Mouse (Mus musculus) thymus, adult 2 months (tissue): Measurements from ENCODE around the gene Fpr1. TPM values are rescaled to one million over a fixed set of nuclear protein-coding genes. Genes with fewer than 3 reads are reported as not detected.

Experiments
- DNase-seq: peaks from one replicate; pipeline ENCODE4 v3.0.0; 2021
- H3K27ac ChIP-seq: fragments of 200-500 bp; 2 replicates; pipeline ENCODE4 v1.5.1; 2012; ENCODE audit warnings: low read length, control low read depth; ENCODE audit not compliant: control insufficient read depth, insufficient read depth
- H3K27me3 ChIP-seq: fragments of 200-500 bp; 2 replicates; pipeline ENCODE4 v1.6.1; 2012; ENCODE audit warnings: mild to moderate bottlenecking, low read length, moderate library complexity, mixed read lengths; ENCODE audit not compliant: control insufficient read depth, insufficient read depth
- H3K36me3 ChIP-seq: fragments of 200-500 bp; 2 replicates; pipeline ENCODE4 v1.6.1; 2012; ENCODE audit warnings: mild to moderate bottlenecking, low read length, moderate library complexity; ENCODE audit not compliant: control insufficient read depth, insufficient read depth
- H3K4me1 ChIP-seq: fragments of 200-500 bp; replicated peaks from 2 replicates; pipeline ENCODE4 v1.6.1; 2012; ENCODE audit warnings: low read length; ENCODE audit not compliant: control insufficient read depth, insufficient read depth
- H3K4me3 ChIP-seq: fragments of 200-500 bp; 2 replicates; pipeline ENCODE4 v1.5.1; 2012; ENCODE audit warnings: mild to moderate bottlenecking, low read length, control low read depth, moderate library complexity; ENCODE audit not compliant: control insufficient read depth, insufficient read depth
- CTCF ChIP-seq: fragments of 200-500 bp; IDR thresholded peaks from 2 replicates; pipeline ENCODE4 v1.5.1; 2012; ENCODE audit warnings: mild to moderate bottlenecking, control low read depth, low read length, moderate library complexity, borderline replicate concordance; ENCODE audit not compliant: control insufficient read depth, poor library complexity, insufficient read depth; ENCODE audit errors: extremely low read depth
- POLR2A ChIP-seq: fragments of 200-500 bp; IDR thresholded peaks from 2 replicates; pipeline ENCODE4 v1.6.1; 2012; ENCODE audit warnings: mild to moderate bottlenecking, low read length, control low read depth, moderate library complexity; ENCODE audit not compliant: control insufficient read depth, poor library complexity, insufficient read depth; ENCODE audit errors: extremely low read depth
- WGBS: fragments of 180-500 bp; shearing (Covaris S2); methylation state at CpG from one replicate; pipeline ENCODE4 v1.1.7; 2018; 5-methylcytosine and 5-hydroxymethylcytosine counted together
- polyA plus RNA-seq: library from polyadenylated mRNA; depleted of rRNA; stranded (reverse); fragments of >200 nt; gene quantifications from 2 replicates; pipeline ENCODE4 v1.2.3, GENCODE M21; 2012

Fpr1 gene
- polyA plus RNA-seq, 1 experiment = 0.50 TPM

- Histone ChIP-seq H3K27ac (no peak overlapping the region), H3K36me3 (no peaks in the 10 kb centered on the region), H3K4me3 (no peak overlapping the region), H3K4me1 (no peaks in the 10 kb centered on the region), H3K27me3 (no peaks in the 10 kb centered on the region)
- peak; percentile 26 for DNase-seq
- 2% methylated on average over 4 of the region's 4 CpGs for WGBS
- no peak for TF ChIP-seq CTCF
- no peak for TF ChIP-seq POLR2A
These were observed 12.3 kb upstream of the Fpr1 start for GRCm38 (mm10) chr17:17896039-17896438.

- TF ChIP-seq CTCF = no peak
- no peak for TF ChIP-seq POLR2A
- Histone ChIP-seq H3K4me1 (no peaks in the 10 kb centered on the region), H3K4me3 (no peak overlapping the region), H3K27ac (no peak overlapping the region), H3K27me3 (no peaks in the 10 kb centered on the region), H3K36me3 (no peaks in the 10 kb centered on the region)
- WGBS = 97% methylated on average over 2 of the region's 2 CpGs
- DNase-seq = no peak
These were observed 6.1 kb upstream of the Fpr1 start for GRCm38 (mm10) chr17:17889732-17890425.

- no peak within 1 kb of the TSS for H3K4me3 ChIP-seq
- TF ChIP-seq POLR2A (no peak), CTCF (no peak)
- no peaks in the 10 kb centered on the region for H3K4me1 ChIP-seq
- H3K27ac ChIP-seq = no peak within 1 kb of the TSS
- H3K27me3 ChIP-seq = no peaks in the 10 kb centered on the region
- DNase-seq = no peak
- 49% methylated on average over 1 of the region's 1 CpGs for WGBS
- H3K36me3 ChIP-seq = no peaks in the 10 kb centered on the region
These were observed 4.1 kb upstream of the Fpr1 start, which contains the start of the genes Fpr2 and Fpr3 for GRCm38 (mm10) chr17:17887774-17888248. Gene Fpr2, plus strand, starts transcription at chr17:17887824. Gene Fpr3, plus strand, starts transcription at chr17:17887852.

- Histone ChIP-seq H3K36me3 (no peaks in the 10 kb centered on the region), H3K27me3 (no peaks in the 10 kb centered on the region), H3K4me3 (no peak overlapping the region), H3K4me1 (no peaks in the 10 kb centered on the region), H3K27ac (no peak overlapping the region)
- no peak for DNase-seq
- no peak for TF ChIP-seq POLR2A
- 97% methylated on average over 3 of the region's 3 CpGs for WGBS
These were observed 1.1 kb downstream of the Fpr1 start for GRCm38 (mm10) chr17:17882672-17883071.

GRCm38 (mm10) chr17:17879347-17879746, 4.4 kb downstream of the Fpr1 start:
- Histone ChIP-seq H3K36me3 (no peaks in the 10 kb centered on the region), H3K27me3 (no peaks in the 10 kb centered on the region), H3K27ac (no peak overlapping the region), H3K4me1 (no peaks in the 10 kb centered on the region), H3K4me3 (no peak overlapping the region)
- TF ChIP-seq POLR2A (no peak), CTCF (no peak)
- WGBS = 100% methylated on average over 1 of the region's 1 CpGs
- DNase-seq = no peak

GRCm38 (mm10) chr17:17871697-17872096, 12.0 kb downstream of the Fpr1 start:
- Histone ChIP-seq H3K4me3 (no peak overlapping the region), H3K36me3 (no peaks in the 10 kb centered on the region), H3K27me3 (no peaks in the 10 kb centered on the region), H3K27ac (no peak overlapping the region), H3K4me1 (no peaks in the 10 kb centered on the region)
- no peak for DNase-seq
- TF ChIP-seq POLR2A (no peak), CTCF (no peak)
- 9% methylated on average over 2 of the region's 2 CpGs for WGBS
